Mouse (Mus musculus): ENCODE measurements at regions not wholly inside any gene's neighbourhood (a gene's known extent, or its start where the extent isn't known, plus 50 kb on each side); places are given as distances from the start of the nearest gene placed in this dataset.

DNA sequence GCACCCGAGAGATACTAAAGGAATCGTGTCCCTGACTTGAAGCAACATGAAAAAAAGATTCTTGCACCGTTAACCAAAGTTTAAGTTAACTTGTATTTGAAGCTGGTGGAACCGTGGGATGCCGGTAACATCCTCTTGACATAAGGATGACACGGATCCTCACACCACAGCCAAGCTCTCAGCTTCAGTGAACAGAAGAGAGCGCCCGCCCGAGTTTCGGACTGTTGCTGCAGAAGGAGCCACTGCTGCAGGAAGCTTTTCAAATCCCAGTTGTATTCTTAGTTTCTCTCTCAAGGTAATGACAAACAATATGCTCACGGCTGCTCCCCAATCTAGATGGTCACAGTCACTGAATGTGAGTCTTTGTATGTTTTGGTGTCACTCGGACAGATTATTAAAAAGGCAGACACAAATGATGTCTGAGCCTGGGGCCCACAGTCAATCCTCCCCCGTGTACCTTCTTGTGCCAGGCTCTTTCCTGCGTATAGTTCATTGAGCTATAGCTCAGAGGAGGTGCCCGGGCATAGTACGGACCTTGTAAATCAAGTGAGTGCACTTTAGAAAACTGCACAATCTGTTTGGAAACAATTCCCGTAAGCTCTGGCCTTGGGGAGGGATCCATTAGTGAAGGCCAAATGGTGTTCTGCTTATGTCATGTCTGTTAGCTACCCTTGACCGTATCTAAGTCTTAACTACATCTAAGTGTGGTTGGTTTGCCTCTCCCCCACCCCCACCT, 99.3 kb upstream of the Ankrd55 start:
- WGBS = 93% methylated on average over 18 of the region's 18 CpGs
- DNase-seq (ENCODE audit: low spot score) (no peak), ATAC-seq (no peak)
- no peaks in the 10 kb centered on the region for H3K4me1 ChIP-seq (ENCODE audit: control insufficient read depth, insufficient read depth, low read length)
- no peaks in the 10 kb centered on the region for H3K27me3 ChIP-seq (replicated peaks; ENCODE audit: control insufficient read depth, insufficient read depth, low read length)
- H3K9ac ChIP-seq (ENCODE audit: low read length) = no peak overlapping the region
- H3K9me3 ChIP-seq (replicated peaks; ENCODE audit: control insufficient read depth, low read length) = no peaks in the 10 kb centered on the region
- no peak overlapping the region for H3K27ac ChIP-seq (ENCODE audit: low read depth, low read length)
- no peak overlapping the region for H3K4me2 ChIP-seq (ENCODE audit: low read length)
- no peaks in the 10 kb centered on the region for H3K36me3 ChIP-seq (ENCODE audit: control insufficient read depth, insufficient read depth, low read length)
- H3K4me3 ChIP-seq (ENCODE audit: low read depth, low read length) = no peak overlapping the region

DNA sequence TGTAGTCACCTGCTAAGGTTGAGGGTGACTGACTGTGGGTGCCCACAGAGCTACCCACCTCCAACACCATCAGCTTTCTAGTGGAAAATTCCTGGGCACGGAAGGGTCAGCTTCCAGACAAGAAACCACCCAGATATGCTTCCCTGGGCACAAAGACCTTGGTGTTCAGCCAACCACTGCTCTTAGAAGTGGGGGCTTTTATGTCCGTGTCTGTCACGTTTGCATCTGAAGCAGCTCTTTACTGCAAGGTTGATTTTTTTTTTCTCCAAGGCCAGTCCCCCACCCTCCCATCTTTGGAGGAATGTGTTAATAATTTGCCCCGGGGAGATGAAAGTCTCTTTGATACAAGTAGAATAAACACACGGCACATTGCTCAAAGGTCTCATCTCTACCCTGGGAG, 98.6 kb upstream of the Ankrd55 start:
- no peak overlapping the region for H3K4me3 ChIP-seq (ENCODE audit: low read depth, low read length)
- no peak overlapping the region for H3K4me2 ChIP-seq (ENCODE audit: low read length)
- H3K27ac ChIP-seq (ENCODE audit: low read depth, low read length) = no peak overlapping the region
- DNase-seq (ENCODE audit: low spot score) (no peak), ATAC-seq (no peak)
- no peaks in the 10 kb centered on the region for H3K4me1 ChIP-seq (ENCODE audit: control insufficient read depth, insufficient read depth, low read length)
- no peak overlapping the region for H3K9ac ChIP-seq (ENCODE audit: low read length)
- no peaks in the 10 kb centered on the region for H3K27me3 ChIP-seq (replicated peaks; ENCODE audit: control insufficient read depth, insufficient read depth, low read length)
- WGBS = 55% methylated on average over 5 of the region's 5 CpGs
- no peaks in the 10 kb centered on the region for H3K36me3 ChIP-seq (ENCODE audit: control insufficient read depth, insufficient read depth, low read length)
- H3K9me3 ChIP-seq (replicated peaks; ENCODE audit: control insufficient read depth, low read length) = no peaks in the 10 kb centered on the region

DNA sequence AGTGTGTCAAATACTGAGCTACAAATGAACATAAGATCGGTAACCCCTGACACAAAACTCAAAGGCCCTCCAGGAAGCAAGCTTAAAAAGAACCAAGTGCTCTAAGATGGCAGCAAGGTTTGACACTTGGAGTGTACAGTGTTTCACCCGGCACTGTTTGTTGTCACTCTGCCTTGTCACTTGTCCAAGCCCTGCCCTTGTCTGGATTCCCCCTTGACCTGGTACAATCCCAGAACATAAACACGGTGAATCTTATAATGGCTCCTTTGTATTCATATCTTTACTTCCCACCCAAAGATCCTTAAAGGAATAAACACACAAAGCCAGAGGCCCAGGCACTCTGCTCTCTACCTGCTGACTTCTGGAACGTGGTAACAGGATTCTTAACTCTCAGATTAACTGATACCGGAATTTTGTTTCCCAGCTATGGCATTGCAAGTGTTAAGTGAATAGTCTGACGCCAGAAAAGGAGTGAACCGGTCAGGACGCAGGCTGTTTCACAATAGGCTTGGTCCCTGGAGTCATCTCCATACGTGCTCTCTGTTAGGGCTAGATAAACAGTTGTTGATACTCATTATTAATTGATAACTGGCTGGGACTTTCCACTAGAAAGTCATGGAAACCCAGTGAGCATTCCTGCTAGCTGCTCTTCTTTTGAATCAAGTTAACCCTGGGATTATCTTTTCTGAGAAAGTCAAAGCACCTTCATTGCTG, 95.9 kb upstream of the Ankrd55 start:
- H3K27me3 ChIP-seq (replicated peaks; ENCODE audit: control insufficient read depth, insufficient read depth, low read length) = no peaks in the 10 kb centered on the region
- 47% methylated on average over 9 of the region's 9 CpGs for WGBS
- no peak overlapping the region for H3K27ac ChIP-seq (ENCODE audit: low read depth, low read length)
- ATAC-seq = no peak
- H3K36me3 ChIP-seq (ENCODE audit: control insufficient read depth, insufficient read depth, low read length) = no peaks in the 10 kb centered on the region
- no peak overlapping the region for H3K9ac ChIP-seq (ENCODE audit: low read length)
- no peak overlapping the region for H3K4me3 ChIP-seq (ENCODE audit: low read depth, low read length)
- DNase-seq (ENCODE audit: low spot score) = no peak
- H3K9me3 ChIP-seq (replicated peaks; ENCODE audit: control insufficient read depth, low read length) = no peaks in the 10 kb centered on the region
- H3K4me2 ChIP-seq (ENCODE audit: low read length) = no peak overlapping the region
- H3K4me1 ChIP-seq (ENCODE audit: control insufficient read depth, insufficient read depth, low read length) = no peaks in the 10 kb centered on the region

DNA sequence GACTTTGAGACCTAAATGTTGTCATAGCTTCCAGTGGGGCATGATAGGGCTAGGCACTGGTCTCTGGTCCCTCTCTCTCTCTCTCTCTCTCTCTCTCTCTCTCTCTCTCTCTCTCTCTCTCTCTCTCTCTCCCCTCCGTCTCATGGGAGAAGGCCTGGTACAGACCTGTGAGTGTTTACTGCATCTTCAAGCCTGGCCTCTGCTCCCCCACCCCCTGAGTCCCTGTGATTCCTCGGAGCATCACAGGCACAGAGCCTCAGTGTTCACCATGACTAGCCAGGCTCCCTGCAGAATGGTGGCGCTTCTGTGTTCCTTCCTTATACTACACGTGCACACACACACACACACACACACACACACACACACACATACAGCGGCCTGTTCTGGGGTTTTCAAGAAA, 94.6 kb upstream of the Ankrd55 start:
- Histone ChIP-seq H3K4me2 (ENCODE audit: low read length) (no peak overlapping the region), H3K27ac (ENCODE audit: low read depth, low read length) (no peak overlapping the region), H3K27me3 (replicated peaks; ENCODE audit: control insufficient read depth, insufficient read depth, low read length) (no peaks in the 10 kb centered on the region), H3K36me3 (ENCODE audit: control insufficient read depth, insufficient read depth, low read length) (no peaks in the 10 kb centered on the region), H3K4me1 (ENCODE audit: control insufficient read depth, insufficient read depth, low read length) (no peaks in the 10 kb centered on the region), H3K9ac (ENCODE audit: low read length) (no peak overlapping the region), H3K4me3 (ENCODE audit: low read depth, low read length) (no peak overlapping the region), H3K9me3 (replicated peaks; ENCODE audit: control insufficient read depth, low read length) (no peaks in the 10 kb centered on the region)
- WGBS = 82% methylated on average over 5 of the region's 5 CpGs
- DNase-seq (ENCODE audit: low spot score) = no peak
- ATAC-seq = no peak

DNA sequence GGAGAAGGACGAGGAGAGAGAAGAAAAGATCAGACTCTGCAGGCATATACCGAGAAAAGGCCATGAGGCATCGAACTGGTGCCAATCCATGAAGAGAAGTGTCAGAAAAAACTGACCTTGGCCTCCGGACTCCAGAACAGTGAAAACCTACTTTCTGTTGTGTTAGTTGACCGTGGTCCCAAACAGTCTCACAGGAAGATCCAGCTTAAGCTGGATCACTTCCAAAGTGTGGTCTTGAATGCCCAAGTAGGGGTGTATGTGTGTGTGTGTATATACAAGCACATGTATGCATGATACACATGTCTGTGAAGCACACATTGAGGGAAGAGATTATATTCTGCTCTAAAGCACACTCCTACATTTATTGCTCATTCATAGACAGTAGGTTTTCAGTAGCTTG, 93.3 kb upstream of the Ankrd55 start:
- Histone ChIP-seq H3K36me3 (ENCODE audit: control insufficient read depth, insufficient read depth, low read length) (no peaks in the 10 kb centered on the region), H3K27me3 (replicated peaks; ENCODE audit: control insufficient read depth, insufficient read depth, low read length) (no peaks in the 10 kb centered on the region), H3K4me3 (ENCODE audit: low read depth, low read length) (no peak overlapping the region), H3K4me1 (ENCODE audit: control insufficient read depth, insufficient read depth, low read length) (no peaks in the 10 kb centered on the region), H3K27ac (ENCODE audit: low read depth, low read length) (no peak overlapping the region), H3K9me3 (replicated peaks; ENCODE audit: control insufficient read depth, low read length) (no peaks in the 10 kb centered on the region), H3K4me2 (ENCODE audit: low read length) (no peak overlapping the region), H3K9ac (ENCODE audit: low read length) (no peak overlapping the region)
- 78% methylated on average over 5 of the region's 5 CpGs for WGBS
- no peak for ATAC-seq
- DNase-seq (ENCODE audit: low spot score) = no peak

DNA sequence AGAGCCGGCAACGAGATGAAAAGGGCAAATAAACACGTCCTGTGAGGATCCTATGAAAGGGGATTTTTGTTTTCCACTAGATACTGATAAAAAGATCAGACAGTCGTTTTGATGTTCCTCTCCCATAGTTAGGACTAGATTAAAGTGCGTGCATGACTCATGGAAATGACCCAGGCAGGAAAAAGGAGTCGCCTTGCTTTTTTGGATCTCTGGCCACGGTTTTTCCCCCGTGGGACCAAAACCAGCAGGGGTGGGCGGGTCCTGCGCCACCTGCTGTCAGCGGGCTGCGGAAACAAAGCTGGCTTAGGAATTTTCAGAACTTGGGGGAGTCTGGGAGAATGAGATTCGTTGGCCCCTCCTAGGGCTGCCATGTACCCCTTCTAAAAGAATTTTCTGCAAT, 91.5 kb upstream of the Ankrd55 start:
- WGBS = 5% methylated on average over 13 of the region's 13 CpGs
- Histone ChIP-seq H3K4me1 (ENCODE audit: control insufficient read depth, insufficient read depth, low read length) (no peaks in the 10 kb centered on the region), H3K4me3 (ENCODE audit: low read depth, low read length) (no peak overlapping the region), H3K27me3 (replicated peaks; ENCODE audit: control insufficient read depth, insufficient read depth, low read length) (no peaks in the 10 kb centered on the region), H3K9me3 (replicated peaks; ENCODE audit: control insufficient read depth, low read length) (no peaks in the 10 kb centered on the region), H3K9ac (ENCODE audit: low read length) (no peak overlapping the region), H3K27ac (ENCODE audit: low read depth, low read length) (no peak overlapping the region), H3K4me2 (ENCODE audit: low read length) (peak overlapping the region; percentile 30; the same call in 1 of the 2 replicates), H3K36me3 (ENCODE audit: control insufficient read depth, insufficient read depth, low read length) (no peaks in the 10 kb centered on the region)
- DNase-seq (ENCODE audit: low spot score) = peak; percentile 34
- ATAC-seq = no peak

DNA sequence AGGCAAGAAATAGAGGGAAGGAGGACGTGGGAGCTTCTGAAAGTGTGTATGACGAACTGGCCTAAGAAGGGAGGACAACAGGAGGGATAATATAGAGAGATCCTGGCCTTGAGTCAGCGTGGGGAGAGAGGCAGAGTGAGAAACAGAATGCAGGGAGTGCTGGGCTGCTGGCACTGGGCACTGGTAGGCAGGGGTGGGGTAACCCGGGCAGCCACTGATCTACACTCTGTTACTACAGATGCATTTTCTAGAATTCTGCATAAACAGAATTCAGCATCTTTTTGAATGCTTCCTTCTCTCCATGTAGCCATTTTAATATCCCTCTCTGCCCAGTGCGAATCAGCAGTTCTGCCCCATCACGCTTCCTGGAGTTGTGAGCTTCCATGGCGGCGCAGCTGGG, 84.5 kb upstream of the Ankrd55 start:
- Histone ChIP-seq H3K36me3 (ENCODE audit: control insufficient read depth, insufficient read depth, low read length) (no peaks in the 10 kb centered on the region), H3K9me3 (replicated peaks; ENCODE audit: control insufficient read depth, low read length) (no peaks in the 10 kb centered on the region), H3K27me3 (replicated peaks; ENCODE audit: control insufficient read depth, insufficient read depth, low read length) (no peaks in the 10 kb centered on the region), H3K9ac (ENCODE audit: low read length) (no peak overlapping the region), H3K4me2 (ENCODE audit: low read length) (no peak overlapping the region), H3K4me1 (ENCODE audit: control insufficient read depth, insufficient read depth, low read length) (no peaks in the 10 kb centered on the region), H3K27ac (ENCODE audit: low read depth, low read length) (no peak overlapping the region), H3K4me3 (ENCODE audit: low read depth, low read length) (no peak overlapping the region)
- ATAC-seq (no peak), DNase-seq (ENCODE audit: low spot score) (no peak)
- 87% methylated on average over 8 of the region's 8 CpGs for WGBS

DNA sequence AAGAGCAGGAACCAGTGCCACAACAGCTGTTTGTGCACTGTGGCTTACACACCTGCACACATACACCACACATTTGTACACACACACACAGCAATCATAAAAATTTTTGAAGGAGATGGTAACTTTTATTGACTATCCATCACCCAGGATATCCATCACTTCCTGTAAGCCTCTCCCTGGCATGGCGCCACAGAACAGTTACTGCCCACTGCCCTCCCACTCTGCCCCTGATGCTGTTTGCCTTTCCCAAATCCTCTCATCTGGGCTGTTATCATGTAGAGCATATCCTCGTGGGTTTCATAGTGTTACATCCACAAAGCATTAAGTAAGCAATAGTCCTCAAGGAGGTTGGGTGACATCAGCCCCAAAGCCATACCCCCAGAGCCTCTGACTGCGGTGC, 84.0 kb upstream of the Ankrd55 start:
- Histone ChIP-seq H3K27me3 (replicated peaks; ENCODE audit: control insufficient read depth, insufficient read depth, low read length) (no peaks in the 10 kb centered on the region), H3K4me3 (ENCODE audit: low read depth, low read length) (no peak overlapping the region), H3K9ac (ENCODE audit: low read length) (no peak overlapping the region), H3K36me3 (ENCODE audit: control insufficient read depth, insufficient read depth, low read length) (no peaks in the 10 kb centered on the region), H3K4me1 (ENCODE audit: control insufficient read depth, insufficient read depth, low read length) (no peaks in the 10 kb centered on the region), H3K4me2 (ENCODE audit: low read length) (no peak overlapping the region), H3K9me3 (replicated peaks; ENCODE audit: control insufficient read depth, low read length) (no peaks in the 10 kb centered on the region), H3K27ac (ENCODE audit: low read depth, low read length) (no peak overlapping the region)
- no peak for DNase-seq (ENCODE audit: low spot score)
- 81% methylated on average over 3 of the region's 3 CpGs for WGBS
- no peak for ATAC-seq

DNA sequence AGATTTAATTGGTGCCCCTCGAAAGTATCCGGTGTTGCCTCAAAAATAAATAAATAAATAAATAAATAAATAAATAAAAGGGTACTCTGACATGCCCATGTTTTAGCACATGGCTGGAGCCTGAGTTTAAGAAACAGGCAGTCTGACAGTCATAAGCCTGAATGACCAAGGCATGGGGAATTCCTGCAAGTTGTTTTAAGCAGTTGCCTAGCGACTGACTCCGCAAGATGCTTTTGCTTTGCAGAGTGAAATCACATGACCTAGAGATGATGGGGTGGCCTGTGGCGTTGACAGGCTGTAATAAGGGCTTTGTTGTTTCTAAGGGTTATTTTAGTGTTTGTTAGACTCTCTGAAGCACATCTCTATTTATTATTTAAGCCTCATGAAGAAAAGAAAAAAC, 83.4 kb upstream of the Ankrd55 start:
- H3K27ac ChIP-seq (ENCODE audit: low read depth, low read length) = no peak overlapping the region
- no peaks in the 10 kb centered on the region for H3K4me1 ChIP-seq (ENCODE audit: control insufficient read depth, insufficient read depth, low read length)
- no peaks in the 10 kb centered on the region for H3K9me3 ChIP-seq (replicated peaks; ENCODE audit: control insufficient read depth, low read length)
- H3K4me3 ChIP-seq (ENCODE audit: low read depth, low read length) = no peak overlapping the region
- H3K27me3 ChIP-seq (replicated peaks; ENCODE audit: control insufficient read depth, insufficient read depth, low read length) = no peaks in the 10 kb centered on the region
- peak; percentile 69 for DNase-seq (ENCODE audit: low spot score)
- ATAC-seq = peak; percentile 54; the same call in 1 of the 2 replicates
- no peaks in the 10 kb centered on the region for H3K36me3 ChIP-seq (ENCODE audit: control insufficient read depth, insufficient read depth, low read length)
- no peak overlapping the region for H3K4me2 ChIP-seq (ENCODE audit: low read length)
- no peak overlapping the region for H3K9ac ChIP-seq (ENCODE audit: low read length)
- 69% methylated on average over 5 of the region's 5 CpGs for WGBS

All from forebrain, embryonic 14.5 days (tissue).